Mouse (Mus musculus): ENCODE results near the gene Zfp462.
A peak's percentile ranks its signal among the peaks of the same experiment; 100 is the strongest.
"Not testable (repeated sequence)": the region's sequence is repeated elsewhere in the genome, so short reads cannot be mapped to it uniquely, and the experiment has no call there.

Zfp462 gene

GRCm38 (mm10) chr4:54944921-54945430 is at the start of gene Zfp462:
TSS of gene Zfp462 (plus strand) at chr4:54945048.
- peak; percentile 44 for DNase-seq

- no peak for DNase-seq
These were observed 48.8 kb upstream of the Zfp462 start for GRCm38 (mm10) chr4:54896017-54896416.

DNA sequence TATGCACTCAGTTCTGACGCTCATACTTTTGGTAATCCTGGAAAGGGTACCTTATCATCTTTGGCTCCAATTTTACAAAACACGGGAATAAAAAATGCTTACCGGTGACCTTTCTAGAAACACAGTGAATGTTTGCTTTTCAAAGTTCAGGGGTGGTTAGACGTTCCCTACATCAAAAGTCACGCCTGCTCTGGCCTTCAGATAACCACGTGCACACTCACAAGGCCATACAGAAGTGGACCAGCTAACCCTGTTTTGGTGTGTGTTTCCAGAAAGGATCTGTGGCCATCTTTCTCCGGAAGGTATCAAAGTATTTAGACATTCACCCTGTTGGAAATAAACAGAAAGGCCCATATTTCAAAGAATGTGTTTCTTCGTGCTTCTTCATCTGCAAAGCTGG is 40.2 kb upstream of the Zfp462 start:
- no peak for DNase-seq

GRCm38 (mm10) chr4:54905399-54905953 is 39.4 kb upstream of the Zfp462 start:
- no peak for DNase-seq

- no peak for DNase-seq
These were observed 34.5 kb upstream of the Zfp462 start for GRCm38 (mm10) chr4:54910300-54910699.

- DNase-seq: no peak
These were observed 26.6 kb upstream of the Zfp462 start for GRCm38 (mm10) chr4:54918276-54918675.

DNA sequence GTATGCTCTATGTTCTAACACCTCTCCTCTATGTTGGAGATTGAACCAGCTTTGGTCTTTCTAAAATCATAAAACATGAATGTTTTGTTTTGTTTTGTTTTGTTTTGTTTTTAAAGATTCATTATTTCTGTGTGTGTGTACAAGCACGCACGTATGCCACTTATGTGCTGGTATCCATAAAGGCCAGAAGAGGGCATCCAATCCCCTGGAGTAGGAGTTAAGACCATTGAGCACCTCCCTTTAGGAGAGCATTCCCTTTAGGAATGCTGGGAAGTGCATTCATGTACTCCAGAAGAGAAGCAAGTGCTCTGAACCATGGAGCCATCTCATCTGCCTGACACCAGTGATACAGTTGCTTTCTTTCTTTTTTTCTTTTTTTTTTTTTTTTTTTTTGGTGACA is 21.5 kb upstream of the Zfp462 start:
- DNase-seq: no peak

DNA sequence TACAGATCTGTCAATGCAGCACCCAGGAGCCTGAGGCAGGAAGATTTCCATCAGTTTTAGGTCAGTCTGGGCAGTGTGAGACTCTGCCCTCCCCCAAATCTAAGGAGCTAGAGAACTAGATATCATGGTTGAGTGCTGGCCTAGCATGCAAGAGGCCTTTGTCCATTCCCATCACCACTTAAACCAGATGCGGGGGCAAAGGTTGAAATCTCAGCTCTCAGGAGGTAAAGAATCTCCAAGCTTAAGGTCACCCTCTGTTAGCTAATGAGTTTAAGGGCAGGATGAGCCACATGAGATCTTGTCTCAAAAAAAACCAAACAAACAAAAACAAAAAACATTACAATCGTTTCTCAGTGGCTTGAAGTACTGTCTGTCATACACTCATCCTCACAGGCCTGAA is 20.5 kb upstream of the Zfp462 start:
- DNase-seq: no peak

DNA sequence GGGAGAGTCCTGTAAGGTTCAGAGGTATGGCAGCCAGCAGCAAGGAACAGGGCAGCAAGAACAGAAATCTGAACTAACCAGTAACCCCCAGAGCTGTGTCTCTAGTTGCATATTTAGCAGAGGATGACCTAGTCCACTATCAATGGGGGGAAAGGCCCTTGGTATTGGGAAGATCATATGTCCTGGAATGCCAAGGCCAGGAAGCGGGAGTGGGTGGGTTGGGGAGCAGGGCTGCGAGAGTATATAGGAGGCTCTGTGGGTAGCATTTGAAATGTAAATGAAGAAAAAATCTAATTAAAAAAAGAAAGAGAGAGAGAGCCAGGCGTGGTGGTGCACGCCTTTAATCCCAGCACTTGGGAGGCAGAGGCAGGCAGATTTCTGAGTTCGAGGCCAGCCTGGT is 18.4 kb upstream of the Zfp462 start:
- not testable (repeated sequence) for DNase-seq

GRCm38 (mm10) chr4:54927321-54928062 is 17.4 kb upstream of the Zfp462 start:
- not testable (repeated sequence) for DNase-seq

DNA sequence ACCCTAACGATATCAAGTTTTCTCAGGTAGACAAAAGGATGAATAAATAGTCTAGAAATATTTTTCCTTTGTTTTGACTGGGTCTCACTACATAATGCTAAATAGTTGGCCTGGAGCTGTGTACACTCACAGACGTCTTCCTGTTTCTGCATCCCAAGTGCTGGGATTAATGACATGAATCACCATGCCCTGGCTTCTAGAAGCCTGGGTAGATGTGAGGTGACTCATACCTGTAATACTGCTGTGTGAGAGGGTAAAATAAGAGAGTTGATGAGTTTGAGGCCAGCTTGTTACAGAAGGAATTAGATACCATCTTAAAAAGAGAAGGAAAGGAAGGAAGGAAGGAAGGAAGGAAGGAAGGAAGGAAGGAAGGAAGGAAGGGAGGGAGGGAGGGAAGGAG is 15.2 kb upstream of the Zfp462 start:
- no peak for DNase-seq

- DNase-seq: no peak
These were observed 12.2 kb upstream of the Zfp462 start for GRCm38 (mm10) chr4:54932668-54933067.

- no peak for DNase-seq
These were observed 7.7 kb upstream of the Zfp462 start for GRCm38 (mm10) chr4:54937161-54937560.

DNA sequence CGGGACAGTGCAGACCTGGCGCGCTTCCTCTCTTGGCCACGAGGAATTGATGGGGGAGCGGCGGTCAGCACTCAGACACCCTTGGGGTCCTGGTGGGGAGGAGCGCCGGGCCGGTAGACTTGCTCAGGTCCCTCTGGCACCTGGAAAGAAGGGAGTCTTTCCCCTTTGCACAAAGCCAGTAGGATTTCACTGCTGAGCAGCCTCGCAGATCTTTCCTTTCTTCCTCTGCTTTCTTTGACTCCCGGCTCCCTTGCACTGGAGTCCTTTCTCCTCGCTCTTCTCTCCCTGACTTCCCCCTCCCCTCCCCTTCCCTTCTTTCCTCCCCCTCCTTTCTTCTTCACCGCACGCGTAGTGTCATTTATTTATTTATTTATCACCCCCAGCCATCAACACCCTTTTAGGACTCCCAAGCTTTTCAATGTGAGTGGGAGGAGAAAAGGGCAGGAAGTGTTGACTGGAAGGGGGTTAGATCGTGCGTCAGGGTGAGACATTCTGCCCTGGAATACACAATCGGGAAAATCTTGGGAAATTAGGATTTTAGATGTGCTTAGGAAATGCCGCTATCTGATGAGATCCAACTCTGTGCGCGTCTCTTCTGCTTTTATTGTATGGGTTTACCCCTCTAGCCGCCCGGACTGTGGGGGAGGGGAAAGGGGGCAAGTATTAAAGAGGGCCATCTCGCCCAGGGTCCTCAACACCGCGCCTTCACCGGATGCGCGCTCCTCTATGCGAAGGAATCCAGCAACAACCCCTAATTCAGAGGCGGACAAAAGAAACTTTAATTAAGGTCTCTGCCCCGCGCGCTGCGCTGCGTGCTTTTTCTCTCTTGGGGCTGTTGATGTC is 976 bp downstream of the Zfp462 start:
- DNase-seq: no peak

DNA sequence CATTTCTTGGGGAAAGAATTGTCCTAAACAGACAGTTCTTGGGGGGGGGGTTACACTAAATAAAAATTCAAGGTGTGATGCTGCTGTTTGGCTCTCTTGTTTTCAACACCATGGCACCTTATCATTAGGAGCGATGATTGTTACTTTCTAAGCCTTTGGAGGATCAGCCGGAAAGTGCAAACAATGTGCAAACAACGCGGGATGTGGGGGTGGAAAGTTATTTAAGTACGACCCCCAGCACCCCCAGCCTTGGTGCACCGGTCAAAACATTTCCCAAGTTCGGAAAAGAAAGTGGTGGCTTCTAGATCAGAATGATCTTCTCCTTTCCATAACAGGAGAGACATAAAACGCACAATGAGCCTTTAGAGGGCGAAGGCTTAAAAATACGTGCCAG is 1.8 kb downstream of the Zfp462 start:
- no peak for DNase-seq

DNA sequence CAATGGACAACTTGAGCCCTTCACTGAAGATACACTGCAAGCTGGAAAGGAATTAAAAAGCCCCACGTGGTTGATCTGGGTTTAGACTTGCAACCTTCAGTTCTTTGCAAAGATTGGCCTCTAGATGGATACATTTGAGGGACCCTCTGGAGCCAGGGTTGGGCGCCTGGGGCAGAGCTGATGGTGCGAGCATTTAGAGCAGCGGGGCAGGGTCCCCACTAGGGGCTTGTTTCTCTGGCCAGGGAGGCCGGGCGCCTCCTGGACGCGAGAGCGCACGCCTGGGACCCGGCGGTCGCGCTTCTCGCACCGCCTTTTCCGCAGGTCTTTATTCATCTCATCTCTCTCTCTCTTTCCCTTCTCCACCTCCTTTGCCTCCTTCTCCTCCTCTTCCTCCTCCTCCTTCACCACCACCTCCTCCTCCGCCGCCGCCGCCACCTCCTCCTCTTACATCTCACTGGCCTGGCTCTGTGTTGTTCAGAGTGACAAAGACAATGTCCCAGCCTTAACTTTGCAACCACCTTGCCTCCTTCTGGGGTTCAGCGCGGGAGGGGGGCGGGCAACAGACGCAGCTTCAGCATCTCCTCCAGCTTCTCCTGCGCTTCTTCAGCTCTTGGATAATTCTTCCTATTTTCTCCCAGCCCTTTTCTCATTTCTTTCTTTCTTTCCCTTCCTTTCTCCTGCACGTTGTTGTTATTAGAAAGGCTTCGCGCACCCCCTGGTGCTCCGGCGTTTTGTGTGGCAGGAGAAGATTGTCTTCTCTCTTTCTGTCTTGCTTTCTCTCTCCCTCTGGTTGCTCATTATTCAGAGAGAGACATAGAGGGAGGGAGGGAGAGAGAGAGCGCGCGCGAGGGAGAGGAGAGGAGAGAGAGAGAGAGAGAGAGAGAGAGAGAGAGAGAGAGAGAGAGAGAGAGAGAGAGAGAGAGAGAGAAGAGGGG is 2.5 kb downstream of the Zfp462 start:
- no peak for DNase-seq

DNA sequence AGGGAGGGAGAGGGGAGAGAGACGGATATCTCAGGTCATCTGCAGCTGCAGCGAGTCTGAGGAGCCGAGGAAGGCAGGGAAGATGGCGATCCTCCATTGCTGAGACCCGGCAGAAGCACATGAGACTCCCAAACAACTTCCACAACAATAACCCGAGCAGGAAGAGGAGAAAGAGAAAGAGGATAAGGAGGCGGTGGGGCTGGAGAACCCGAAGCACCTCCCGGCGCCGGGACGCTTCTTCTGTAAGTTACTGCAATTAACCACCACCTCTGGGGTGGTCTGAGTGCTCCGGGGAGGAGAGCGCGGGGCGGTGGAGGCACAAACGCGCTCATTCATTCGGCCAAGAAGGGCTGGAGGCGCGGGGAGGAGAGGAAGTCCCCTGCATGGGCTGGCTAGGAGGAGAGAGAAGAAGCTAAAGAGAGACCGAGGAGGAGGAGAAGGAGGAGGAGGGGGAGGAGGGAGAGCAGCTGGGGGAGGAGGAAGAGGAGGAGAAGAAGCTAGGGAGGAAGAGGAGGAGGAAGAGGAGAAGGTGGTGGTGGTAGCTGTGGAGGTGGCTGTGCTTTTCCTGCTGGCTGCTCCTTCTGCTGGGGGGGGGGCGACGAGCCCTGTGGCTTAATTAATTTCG is 3.3 kb downstream of the Zfp462 start:
- DNase-seq: peak; percentile 43

DNA sequence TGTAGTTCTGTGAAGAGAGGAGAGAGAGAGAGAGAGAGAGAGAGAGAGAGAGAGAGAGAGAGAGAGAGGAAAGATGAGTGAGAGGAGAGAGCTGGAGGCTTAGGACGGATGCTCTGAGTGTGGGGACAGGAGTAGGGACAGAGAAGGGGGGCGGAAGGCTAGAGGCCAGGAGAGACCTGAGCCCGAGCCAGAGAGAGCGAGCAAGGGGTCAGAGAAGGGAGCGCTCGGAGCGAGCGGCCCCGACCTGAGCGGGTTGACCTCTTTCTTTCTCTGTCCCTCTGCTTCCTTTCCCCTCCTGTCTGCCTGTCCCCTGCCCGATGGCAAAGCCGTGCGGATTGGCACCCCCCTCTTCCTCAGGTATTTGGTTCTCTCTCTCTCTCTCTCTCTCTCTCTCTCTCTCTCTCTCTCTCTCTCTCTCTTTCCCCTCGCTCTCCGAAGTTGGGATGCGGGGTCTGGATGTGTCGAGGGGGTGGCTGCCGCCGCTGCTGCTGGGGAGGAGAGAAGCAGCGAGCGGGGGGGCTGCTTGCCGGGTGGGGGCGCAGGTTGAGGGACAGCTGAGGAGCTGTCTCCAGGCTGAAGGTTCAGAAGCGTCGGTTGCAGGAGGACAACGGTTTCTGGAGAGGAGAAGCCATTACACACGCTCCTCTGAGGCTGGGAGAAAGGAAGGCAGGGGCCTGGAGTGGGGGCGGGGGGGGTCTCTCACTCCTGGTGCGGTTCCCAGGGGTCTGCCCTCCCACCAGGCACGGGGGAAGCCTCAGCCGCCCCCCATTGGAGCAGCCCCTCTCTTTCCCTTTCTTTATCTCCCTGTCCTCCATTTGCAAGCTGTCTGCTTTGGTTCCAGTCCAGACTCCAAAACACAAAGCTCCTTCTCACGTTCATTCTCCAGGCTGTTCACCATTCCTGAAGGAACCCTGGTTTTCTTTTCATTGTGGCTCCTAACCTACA is 4.0 kb downstream of the Zfp462 start:
- DNase-seq: no peak

- no peak for DNase-seq
These were observed 4.7 kb downstream of the Zfp462 start for GRCm38 (mm10) chr4:54949561-54949940.

- DNase-seq: no peak
These were observed 5.3 kb downstream of the Zfp462 start for GRCm38 (mm10) chr4:54950136-54950535.

GRCm38 (mm10) chr4:54950866-54951265 is 6.0 kb downstream of the Zfp462 start:
- no peak for DNase-seq

All from lung, postnatal 14 days (tissue).